Mouse (Mus musculus): ENCODE measurements around the gene Cpm.
"Not testable (repeated sequence)": the region's sequence is repeated elsewhere in the genome, so short reads cannot be mapped to it uniquely, and the experiment has no call there.

Gene Cpm

DNA sequence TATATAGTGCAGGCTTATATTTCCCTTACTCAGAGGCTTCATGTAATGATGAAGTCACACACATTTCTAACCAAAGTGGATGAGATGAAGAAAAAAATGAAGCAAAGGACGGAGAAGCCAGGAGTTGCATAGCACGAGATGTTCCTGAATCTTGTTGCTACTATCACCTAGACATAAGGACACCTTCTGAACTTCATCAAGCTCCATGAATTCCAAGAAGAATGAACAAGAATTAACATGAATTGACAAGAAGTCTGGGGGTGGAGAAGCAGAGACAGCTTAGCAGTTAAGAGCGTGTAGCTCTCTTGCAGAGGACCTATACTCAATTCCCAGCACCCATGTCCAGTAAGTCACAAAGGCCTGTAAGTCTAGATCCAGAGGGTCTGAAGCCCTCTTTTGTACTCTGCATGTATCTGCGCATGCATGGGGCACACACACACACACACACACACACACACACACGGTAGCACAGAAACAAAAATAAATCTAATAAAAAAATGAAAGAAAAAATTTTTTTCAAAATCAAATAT, 36.2 kb upstream of the Cpm start:
- CTCF ChIA-PET, result no interaction called here

- CTCF ChIA-PET, result interaction anchor here (0.6 kb wide), 1 partner anchor 43 kb away, joined by 4 read pairs; no protein-coding TSS in a partner anchor
Measured at GRCm38 (mm10) chr10:117593857-117594256, 35.4 kb upstream of the Cpm start.

- CTCF ChIA-PET, result interaction anchor here (0.6 kb wide), 1 partner anchor 43 kb away, joined by 4 read pairs; no protein-coding TSS in a partner anchor
Measured at GRCm38 (mm10) chr10:117594291-117594850, 34.9 kb upstream of the Cpm start.

DNA sequence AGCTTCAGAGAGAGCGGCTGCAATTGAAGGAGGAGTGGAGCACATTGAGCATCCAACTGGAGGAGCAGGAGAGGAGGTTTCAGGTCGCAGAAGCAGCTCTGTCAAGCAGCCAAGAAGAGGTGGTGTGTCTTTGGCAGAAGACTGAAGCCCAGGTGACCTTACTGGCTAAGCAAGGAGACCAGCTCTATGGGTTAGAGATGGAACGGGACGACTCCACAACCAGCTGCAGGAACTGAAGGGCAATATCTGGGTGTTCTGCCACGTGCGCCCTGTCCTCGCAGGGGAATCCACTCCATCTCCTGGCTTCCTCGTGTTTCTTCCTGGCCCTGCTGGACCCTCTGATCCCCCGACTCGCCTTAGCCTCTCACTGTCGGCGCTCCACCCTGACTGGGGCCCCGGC, 34.4 kb upstream of the Cpm start:
- CTCF ChIA-PET, result no interaction called here

DNA sequence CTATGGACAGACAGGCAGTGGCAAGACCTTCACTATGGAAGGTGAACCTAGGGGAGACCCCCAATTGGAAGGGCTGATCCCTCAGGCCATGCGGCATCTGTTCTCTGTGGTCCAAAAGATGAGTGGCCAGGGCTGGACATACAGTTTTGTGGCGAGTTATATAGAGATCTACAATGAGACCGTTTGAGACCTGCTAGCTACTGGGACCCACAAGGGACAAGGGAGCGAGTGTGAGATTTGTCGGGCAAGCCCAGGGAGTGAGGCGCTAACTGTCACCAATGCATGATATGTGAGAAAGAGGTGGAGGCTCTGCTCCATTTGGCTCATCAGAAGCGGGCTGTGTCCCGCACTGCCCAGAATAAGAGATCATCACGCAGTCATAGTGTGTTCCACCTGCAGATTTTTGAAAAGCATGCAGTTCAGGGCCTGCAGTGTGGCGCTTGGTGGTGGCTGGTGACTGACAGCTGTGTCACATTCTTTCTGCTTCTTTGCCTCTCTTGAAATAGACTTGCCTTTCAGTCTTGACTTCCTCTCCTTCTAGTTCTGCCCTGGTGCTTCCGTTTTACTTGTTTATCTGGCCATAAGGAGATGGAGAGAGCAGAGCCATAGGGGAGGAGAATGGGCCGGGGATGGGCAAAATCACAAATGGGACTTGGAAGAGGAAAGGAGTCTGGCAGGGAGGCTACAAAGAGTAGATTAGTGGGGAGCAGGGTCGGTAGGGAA, 33.7 kb upstream of the Cpm start:
- CTCF ChIA-PET, result no interaction called here

GRCm38 (mm10) chr10:117596165-117596735, 33.0 kb upstream of the Cpm start:
- CTCF ChIA-PET, result no interaction called here

DNA sequence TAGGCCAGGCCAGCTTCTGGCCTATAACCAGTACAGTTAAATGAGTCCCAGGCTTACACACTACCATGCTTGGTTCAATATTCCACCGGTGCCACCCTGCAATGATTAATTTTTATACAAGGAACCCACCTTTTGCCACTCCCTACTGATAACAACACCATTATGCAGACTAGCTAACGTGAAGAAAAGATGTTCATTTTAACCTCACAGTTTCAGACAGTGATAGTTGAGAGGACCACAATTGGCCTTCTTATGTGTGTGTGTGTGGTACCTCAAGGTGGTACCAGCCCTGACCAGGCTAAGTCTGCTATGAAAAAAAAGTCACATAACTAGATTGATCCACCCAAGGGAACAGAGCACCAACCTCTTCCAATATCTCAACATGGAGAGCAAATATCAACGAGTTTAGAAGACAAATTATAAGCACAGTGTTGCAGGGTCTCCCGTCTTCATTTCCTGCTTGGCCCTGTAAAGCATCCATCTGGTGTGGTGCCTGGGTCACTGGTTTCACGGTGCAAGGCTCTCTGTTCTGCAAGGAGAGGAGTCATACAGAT, 32.5 kb upstream of the Cpm start:
- CTCF ChIA-PET, result no interaction called here

DNA sequence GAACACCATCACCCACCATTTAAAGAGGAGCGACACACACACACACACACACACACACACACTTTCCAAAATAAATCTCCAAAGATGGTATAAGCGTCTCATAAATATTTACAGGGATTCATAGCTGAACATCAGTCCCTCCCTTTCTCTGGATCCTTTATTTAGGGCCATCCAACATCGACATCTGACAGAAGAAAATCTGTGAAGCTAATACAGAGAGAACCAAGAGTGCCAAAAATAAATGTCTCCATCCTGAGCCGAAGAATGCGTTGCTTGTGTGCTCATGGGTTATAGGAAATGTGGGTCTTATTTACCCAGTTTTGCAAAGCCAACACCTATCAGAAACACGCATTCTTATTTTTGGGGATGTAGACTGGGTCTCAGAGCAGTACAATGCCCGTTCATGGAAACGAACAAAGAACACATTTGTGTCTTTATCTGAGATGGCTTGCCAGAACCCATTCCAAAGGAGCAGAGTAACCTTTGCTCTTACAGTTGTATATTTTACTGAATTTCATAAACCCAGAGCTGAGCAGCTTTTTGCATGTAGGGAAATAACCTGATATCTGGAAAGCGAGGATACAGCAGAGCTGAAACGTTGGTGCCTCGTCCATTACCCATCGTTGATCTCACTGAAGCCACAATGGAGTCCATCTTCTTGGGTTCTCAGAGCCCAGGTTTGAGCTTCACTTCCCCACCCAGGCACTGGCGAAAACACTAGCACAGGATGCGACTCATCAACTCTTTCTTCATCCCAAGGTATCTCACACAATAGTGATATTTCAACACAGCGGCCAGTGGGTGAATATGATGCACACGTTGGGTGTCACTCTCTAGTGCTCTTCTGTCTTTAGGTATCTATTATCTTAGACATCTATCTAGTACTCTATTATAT, 31.7 kb upstream of the Cpm start:
- CTCF ChIA-PET, result not testable (repeated sequence)

- CTCF ChIA-PET, result interaction anchor here (0.6 kb wide), 1 partner anchor 287 kb away, joined by 5 read pairs; no protein-coding TSS in a partner anchor
Measured at GRCm38 (mm10) chr10:117598266-117598950, 30.9 kb upstream of the Cpm start.

GRCm38 (mm10) chr10:117598951-117599572, 30.2 kb upstream of the Cpm start:
- CTCF ChIA-PET, result interaction anchor here (0.6 to 0.7 kb wide), 2 partner anchors 287 to 1211 kb away, joined by 4 to 5 read pairs; no protein-coding TSS in a partner anchor

DNA sequence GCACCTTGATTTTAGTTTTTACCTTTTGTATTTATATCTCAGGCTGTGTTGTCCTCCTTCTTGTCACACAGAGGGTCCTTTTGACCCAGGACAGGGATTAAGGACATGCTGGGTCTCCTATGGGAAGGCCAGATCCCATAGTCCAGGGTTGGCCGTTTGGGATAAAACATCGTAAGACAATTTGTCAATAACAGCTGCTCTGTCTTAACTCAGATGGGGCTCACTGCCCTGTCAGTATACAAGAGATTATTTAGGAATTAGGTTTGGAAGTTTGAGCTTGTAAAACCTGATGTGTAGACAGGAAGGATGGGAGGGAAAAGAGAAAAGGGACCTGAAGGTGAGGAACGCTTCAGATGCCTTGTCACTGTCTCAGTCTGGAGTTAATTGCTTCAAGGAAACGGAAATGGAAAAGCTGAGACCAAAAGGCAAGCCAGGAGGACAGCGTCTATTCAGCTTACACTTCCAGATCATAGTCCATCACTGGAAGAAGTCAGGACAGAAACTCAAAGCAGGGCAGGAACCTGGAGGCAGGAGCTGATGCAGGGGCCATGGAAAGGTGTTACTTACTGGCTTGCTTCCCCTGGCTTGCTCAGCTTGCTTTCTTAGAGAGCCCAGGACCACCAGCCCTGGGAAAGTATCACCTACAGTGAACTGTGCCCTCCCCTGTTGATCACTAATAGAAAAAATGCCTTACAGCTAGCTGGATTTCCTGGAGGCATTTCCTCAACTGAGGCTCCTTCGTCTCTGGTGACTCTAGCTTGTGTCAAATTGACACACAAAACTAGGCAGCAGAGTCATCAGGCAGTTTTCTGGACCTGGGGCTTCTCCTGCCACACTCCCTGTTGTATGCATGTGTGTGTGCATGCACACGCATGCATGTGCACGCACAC, 27.9 kb upstream of the Cpm start:
- CTCF ChIA-PET, result no interaction called here

DNA sequence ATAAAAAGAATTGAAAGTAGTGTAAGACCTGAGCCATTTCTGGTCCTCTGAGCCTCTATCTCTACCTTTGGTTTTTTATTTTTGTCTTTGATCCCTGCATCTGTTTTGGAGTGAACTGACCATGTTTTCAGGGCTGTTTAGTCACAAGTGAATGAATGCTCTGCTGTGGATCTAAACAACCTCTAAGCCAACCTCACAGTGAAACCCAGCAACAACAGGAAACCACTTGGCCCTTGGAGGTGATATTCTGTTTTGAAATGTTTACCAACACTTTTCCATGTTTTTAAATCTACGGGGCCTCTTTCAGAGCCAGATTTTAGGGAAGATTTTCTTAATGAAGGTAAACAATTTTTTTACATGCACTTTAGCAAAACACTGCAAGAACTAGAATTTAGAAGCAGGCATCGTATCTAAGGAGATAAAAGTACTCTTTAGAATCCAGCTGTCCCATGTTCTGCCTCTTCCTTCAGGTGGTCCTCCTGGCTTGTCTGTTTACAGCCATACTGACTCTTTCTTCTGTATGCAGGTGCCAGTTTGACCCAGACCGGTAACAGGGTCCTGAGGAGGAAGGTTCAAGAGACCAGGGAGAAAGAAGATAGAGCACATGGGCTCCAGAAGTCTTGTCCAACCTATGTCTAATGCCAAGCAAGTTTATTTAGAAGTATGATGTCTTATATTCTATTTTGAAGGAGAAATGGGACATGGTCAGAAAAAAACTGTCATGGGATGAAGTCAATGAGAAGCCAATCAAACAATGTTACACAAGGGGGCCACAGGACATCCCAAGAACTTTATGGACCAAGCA, 26.8 kb upstream of the Cpm start:
- CTCF ChIA-PET, result no interaction called here

DNA sequence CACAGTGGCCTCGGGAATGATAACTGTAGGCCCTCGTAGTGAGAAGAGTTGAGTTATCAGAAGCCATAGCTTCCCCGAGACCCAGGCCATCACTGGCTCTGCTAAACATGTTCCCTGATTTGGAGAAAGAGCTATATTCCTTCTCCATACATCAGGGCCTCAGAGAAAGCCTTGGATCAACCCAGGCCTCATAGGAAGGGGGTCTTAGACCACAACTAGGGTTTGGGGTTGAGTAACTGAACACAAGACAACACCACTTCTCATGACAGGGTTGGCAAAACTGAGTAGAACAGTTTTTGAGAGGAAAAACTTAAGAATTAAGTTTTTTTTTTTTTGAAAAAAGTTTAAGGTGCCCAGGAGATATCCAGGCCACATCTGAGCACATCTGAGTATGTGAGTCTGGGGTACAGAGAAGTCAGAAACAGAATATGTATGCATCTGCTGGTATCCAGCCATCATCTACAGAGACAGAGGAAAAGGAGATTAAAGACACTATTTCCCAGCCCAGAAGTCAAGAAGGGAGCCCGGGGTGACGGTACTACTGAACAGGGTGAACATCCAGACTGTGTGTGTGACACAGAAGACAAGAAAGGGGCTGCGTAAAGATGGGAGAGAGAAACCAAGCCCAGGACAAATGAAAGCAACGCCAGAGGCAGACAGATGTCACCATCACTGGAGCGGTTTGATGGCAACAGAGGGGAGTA, 26.0 kb upstream of the Cpm start:
- CTCF ChIA-PET, result no interaction called here

DNA sequence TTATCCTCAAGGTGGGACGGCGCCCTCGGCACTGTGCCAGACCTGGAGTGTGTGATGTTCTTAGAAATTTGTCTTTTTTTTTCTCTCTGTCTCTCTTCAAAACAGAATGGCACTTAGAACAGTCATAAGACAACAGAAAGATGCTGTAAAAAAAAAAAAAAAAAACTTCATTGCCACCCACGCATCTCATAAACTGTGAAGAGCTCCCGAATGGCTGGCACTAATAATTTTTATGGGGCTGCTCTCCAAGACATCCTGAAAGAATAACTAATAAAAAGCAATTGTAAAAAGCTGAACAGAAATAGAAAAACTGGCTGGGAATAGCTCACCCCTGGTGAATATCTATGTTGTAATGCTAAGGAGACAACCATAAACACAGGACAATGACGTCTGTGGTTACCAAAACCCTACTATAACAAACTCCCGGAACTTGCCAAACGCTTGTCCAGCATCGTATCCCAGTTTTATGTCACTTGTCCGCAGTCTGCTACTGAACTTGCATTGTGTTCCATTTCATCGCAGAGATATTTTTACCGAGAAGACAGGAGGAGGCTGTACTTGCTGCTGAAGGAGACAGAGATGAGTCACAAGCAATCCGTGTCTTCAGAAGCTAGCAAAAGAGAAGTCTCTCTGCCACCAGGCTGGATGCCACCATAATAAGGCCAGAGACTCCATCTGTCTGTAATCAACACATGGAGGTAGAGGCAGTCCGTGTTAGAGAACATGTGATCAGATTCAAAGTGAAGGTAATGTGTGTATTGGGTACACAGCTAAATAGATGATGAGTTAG, 25.3 kb upstream of the Cpm start:
- CTCF ChIA-PET, result interaction anchor here (0.7 kb wide), 1 partner anchor 59 kb away, joined by 7 read pairs; no protein-coding TSS in a partner anchor

- CTCF ChIA-PET, result no interaction called here
Measured at GRCm38 (mm10) chr10:117604624-117605282, 24.5 kb upstream of the Cpm start.
